Mouse (Mus musculus) lung, postnatal 0 days (tissue): ENCODE results near the gene Kalrn. TPM values are rescaled to one million over a fixed set of nuclear protein-coding genes. Genes with fewer than 3 reads are reported as not detected.

Experiments
- ATAC-seq: fragments of 200-750 bp; cut with Nextera tagmentation; 2 replicates; pipeline ENCODE4 v1.8.0; 2017; ENCODE audit warnings: moderate library complexity
- DNase-seq: peaks from one replicate; pipeline ENCODE4 v3.0.0-alpha.2; 2016; ENCODE audit warnings: low spot score
- H3K27ac ChIP-seq: fragments of 300-500 bp; sonication (generic); 2 replicates; pipeline ENCODE4 v1.5.1; 2014; ENCODE audit warnings: antibody characterized with exemption, mild to moderate bottlenecking, low read length, mixed read lengths
- H3K27me3 ChIP-seq: fragments of 300-500 bp; sonication (generic); replicated peaks from 2 replicates; pipeline ENCODE4 v1.6.1; 2014; ENCODE audit warnings: low read length, mixed read lengths; ENCODE audit not compliant: insufficient read depth
- H3K36me3 ChIP-seq: fragments of 300-500 bp; sonication (generic); 2 replicates; pipeline ENCODE4 v1.6.1; 2014; ENCODE audit warnings: low read length, mixed read lengths; ENCODE audit not compliant: insufficient read depth
- H3K4me1 ChIP-seq: fragments of 300-500 bp; sonication (generic); 2 replicates; pipeline ENCODE4 v1.6.1; 2014; ENCODE audit warnings: antibody characterized with exemption, low read depth, low read length, mixed read lengths; ENCODE audit not compliant: insufficient read depth
- H3K4me2 ChIP-seq: fragments of 300-500 bp; sonication (generic); replicated peaks from 2 replicates; pipeline ENCODE4 v1.6.1; 2014; ENCODE audit warnings: low read depth, mild to moderate bottlenecking, low read length, moderate library complexity, mixed read lengths
- H3K4me3 ChIP-seq: fragments of 300-500 bp; sonication (generic); 2 replicates; pipeline ENCODE4 v1.5.1; 2014; ENCODE audit warnings: low read depth, low read length
- H3K9ac ChIP-seq: fragments of 300-500 bp; sonication (generic); replicated peaks from 2 replicates; pipeline ENCODE4 v1.6.1; 2014; ENCODE audit warnings: low read depth, mild to moderate bottlenecking
- H3K9me3 ChIP-seq: fragments of 300-500 bp; sonication (generic); 2 replicates; pipeline ENCODE4 v1.6.1; 2016; ENCODE audit warnings: low read length, mixed read lengths
- CTCF ChIP-seq: IDR thresholded peaks from 2 replicates; pipeline ENCODE4 v1.5.1; 2016; ENCODE audit warnings: antibody characterized with exemption, mild to moderate bottlenecking
- EP300 ChIP-seq: IDR thresholded peaks from 2 replicates; pipeline ENCODE4 v1.6.1; 2016; ENCODE audit warnings: antibody characterized with exemption, mild to moderate bottlenecking, control low read depth
- WGBS: fragments of 180-500 bp; shearing (Covaris S2); extraction: QIAGEN DNeasy Blood & Tissue Kit; methylation state at CpG from one replicate; pipeline ENCODE4 v1.1.7; 2014; 5-methylcytosine and 5-hydroxymethylcytosine counted together
- polyA plus RNA-seq: library from polyadenylated mRNA; unstranded; fragments of >200 nt; fragmentation: Nextera tagmentation; extraction: Ambion mirVana; gene quantifications from 2 replicates; pipeline ENCODE4 v1.2.1, GENCODE M21; 2015

The Kalrn gene
- polyA plus RNA-seq, 1 experiment from 2014 or later: 13.6 TPM

GRCm38 (mm10) chr16:33935407-33935785 is 637.9 kb downstream of the Kalrn start:
- Histone ChIP-seq H3K27me3 (no peaks in the 10 kb centered on the region), H3K27ac (no peak overlapping the region), H3K4me3 (no peak overlapping the region), H3K9me3 (no peaks in the 10 kb centered on the region), H3K36me3 (no peaks in the 10 kb centered on the region), H3K9ac (no peak overlapping the region), H3K4me2 (no peak overlapping the region), H3K4me1 (peaks cover 9% of the 10 kb centered on the region; the same call in 1 of the 2 replicates)
- ATAC-seq (no peak), DNase-seq (no peak)
- 94% methylated on average over 6 of the region's 6 CpGs for WGBS
- TF ChIP-seq CTCF: no peak
- TF ChIP-seq EP300: no peak

GRCm38 (mm10) chr16:33934701-33935406 is 638.5 kb downstream of the Kalrn start:
- TF ChIP-seq EP300: peak; percentile 63
- TF ChIP-seq CTCF: no peak
- ATAC-seq (peak; percentile 16; the same call in 1 of the 2 replicates), DNase-seq (peak; percentile 85)
- H3K4me2 ChIP-seq: no peak overlapping the region
- no peaks in the 10 kb centered on the region for H3K9me3 ChIP-seq
- WGBS: 35% methylated on average over 5 of the region's 5 CpGs
- no peaks in the 10 kb centered on the region for H3K36me3 ChIP-seq
- 0 out of 2 replicates have a peak overlapping the region, but pooled peaks have one; percentile 10 for H3K27ac ChIP-seq
- H3K9ac ChIP-seq: no peak overlapping the region
- no peak overlapping the region for H3K4me3 ChIP-seq
- H3K4me1 ChIP-seq: peaks cover 9% of the 10 kb centered on the region; the same call in 1 of the 2 replicates
- no peaks in the 10 kb centered on the region for H3K27me3 ChIP-seq

DNA sequence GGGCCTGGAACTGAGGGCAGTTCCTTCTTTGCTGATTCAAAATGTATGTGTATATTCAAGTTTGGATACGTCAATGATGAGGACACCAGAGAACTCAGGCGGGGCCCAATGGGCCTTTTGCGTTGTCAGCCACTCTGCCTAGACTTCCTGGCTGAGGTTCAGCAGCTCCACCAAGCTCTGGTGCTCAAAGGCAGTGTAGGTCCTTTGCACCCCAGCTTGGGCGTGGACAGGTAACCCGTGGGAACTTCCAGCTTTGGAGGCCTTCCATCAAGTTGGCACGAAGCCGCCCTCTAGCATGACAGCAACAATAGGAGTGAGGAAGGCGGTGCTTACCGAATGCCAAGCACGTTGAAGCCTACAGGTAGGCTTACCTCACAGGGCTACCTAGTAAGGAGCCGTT is 639.9 kb downstream of the Kalrn start:
- H3K27ac ChIP-seq: no peak overlapping the region

GRCm38 (mm10) chr16:33932126-33932525 is 641.2 kb downstream of the Kalrn start:
- no peak overlapping the region for H3K9ac ChIP-seq
- TF ChIP-seq EP300 (no peak), CTCF (no peak)
- no peaks in the 10 kb centered on the region for H3K36me3 ChIP-seq
- no peak; the same call in 1 of the 2 replicates for ATAC-seq
- H3K4me2 ChIP-seq: no peak overlapping the region
- H3K9me3 ChIP-seq: no peaks in the 10 kb centered on the region
- H3K27ac ChIP-seq: no peak overlapping the region
- peaks cover 21% of the 10 kb centered on the region; the same call in 1 of the 2 replicates for H3K4me1 ChIP-seq
- no peaks in the 10 kb centered on the region for H3K27me3 ChIP-seq
- DNase-seq: no peak
- WGBS: 44% methylated on average over 5 of the region's 5 CpGs
- H3K4me3 ChIP-seq: no peak overlapping the region

More for the DNA sequence above, 639.9 kb downstream of the Kalrn start:
- H3K9me3 ChIP-seq: no peaks in the 10 kb centered on the region
- no peak overlapping the region for H3K4me3 ChIP-seq
- 81% methylated on average over 11 of the region's 11 CpGs for WGBS
- no peak overlapping the region for H3K4me2 ChIP-seq
- no peak overlapping the region for H3K9ac ChIP-seq
- ATAC-seq (no peak), DNase-seq (no peak)
- H3K4me1 ChIP-seq: peaks cover 18% of the 10 kb centered on the region; the same call in 1 of the 2 replicates
- TF ChIP-seq EP300 (no peak), CTCF (no peak)
- no peaks in the 10 kb centered on the region for H3K36me3 ChIP-seq
- H3K27me3 ChIP-seq: no peaks in the 10 kb centered on the region

GRCm38 (mm10) chr16:33931682-33932081 is 641.6 kb downstream of the Kalrn start:
- H3K9ac ChIP-seq: no peak overlapping the region

DNA sequence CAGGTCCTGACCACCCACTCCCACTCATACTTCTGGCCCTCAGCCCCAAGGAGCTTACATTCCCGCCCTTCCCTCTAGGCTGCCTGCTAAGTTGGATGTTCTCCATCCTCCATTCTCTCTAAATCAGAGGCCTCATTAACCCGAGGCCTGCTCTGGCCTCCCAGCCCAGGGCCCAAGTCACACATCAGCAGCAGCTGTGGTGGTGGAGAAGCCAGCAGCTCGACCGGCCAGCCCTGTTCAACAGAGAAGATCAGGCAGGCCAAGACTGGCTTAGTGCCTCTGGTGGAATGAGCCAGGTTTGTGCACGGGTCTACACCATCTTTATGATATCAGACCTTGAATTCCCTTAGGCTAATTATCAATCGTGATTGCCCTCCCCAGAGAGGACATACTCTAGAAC is 642.5 kb downstream of the Kalrn start:
- Histone ChIP-seq H3K4me2 (no peak overlapping the region), H3K4me1 (peaks cover 21% of the 10 kb centered on the region; the same call in 1 of the 2 replicates), H3K36me3 (no peaks in the 10 kb centered on the region), H3K4me3 (no peak overlapping the region), H3K27ac (no peak overlapping the region), H3K9ac (no peak overlapping the region), H3K27me3 (no peaks in the 10 kb centered on the region), H3K9me3 (no peaks in the 10 kb centered on the region)
- no peak for TF ChIP-seq CTCF
- no peak for TF ChIP-seq EP300
- 68% methylated on average over 6 of the region's 6 CpGs for WGBS
- no peak for DNase-seq
- no peak for ATAC-seq

More at GRCm38 (mm10) chr16:33931682-33932081, 641.6 kb downstream of the Kalrn start:
- H3K27ac ChIP-seq: no peak overlapping the region
- no peaks in the 10 kb centered on the region for H3K27me3 ChIP-seq
- WGBS: 33% methylated on average over 2 of the region's 2 CpGs
- H3K9me3 ChIP-seq: no peaks in the 10 kb centered on the region
- no peaks in the 10 kb centered on the region for H3K36me3 ChIP-seq
- no peak overlapping the region for H3K4me2 ChIP-seq
- no peak for ATAC-seq
- H3K4me1 ChIP-seq: peaks cover 21% of the 10 kb centered on the region; the same call in 1 of the 2 replicates
- no peak for TF ChIP-seq CTCF
- no peak for TF ChIP-seq EP300
- DNase-seq: no peak
- no peak overlapping the region for H3K4me3 ChIP-seq
